Mouse (Mus musculus) C2C12 (cell line): Measurements from ENCODE around the gene C2.

ENCODE experiments used
- CTCF ChIP-seq: IDR thresholded peaks from one replicate; pipeline ENCODE4 v1.5.1; 2011; ENCODE audit not compliant: control insufficient read depth, insufficient read depth, insufficient read length
- MAX ChIP-seq: IDR thresholded peaks from one replicate; pipeline ENCODE4 v1.6.1; 2011; ENCODE audit warnings: mild to moderate bottlenecking, control low read depth
- MYOG ChIP-seq: IDR thresholded peaks from one replicate; pipeline ENCODE4 v1.6.1; 2011; ENCODE audit not compliant: control insufficient read depth, insufficient read length; ENCODE audit errors: extremely low read depth
- USF1 ChIP-seq: IDR thresholded peaks from one replicate; pipeline ENCODE4 v1.6.1; 2011; ENCODE audit warnings: low read depth, mild to moderate bottlenecking, control low read depth, moderate library complexity

DNA sequence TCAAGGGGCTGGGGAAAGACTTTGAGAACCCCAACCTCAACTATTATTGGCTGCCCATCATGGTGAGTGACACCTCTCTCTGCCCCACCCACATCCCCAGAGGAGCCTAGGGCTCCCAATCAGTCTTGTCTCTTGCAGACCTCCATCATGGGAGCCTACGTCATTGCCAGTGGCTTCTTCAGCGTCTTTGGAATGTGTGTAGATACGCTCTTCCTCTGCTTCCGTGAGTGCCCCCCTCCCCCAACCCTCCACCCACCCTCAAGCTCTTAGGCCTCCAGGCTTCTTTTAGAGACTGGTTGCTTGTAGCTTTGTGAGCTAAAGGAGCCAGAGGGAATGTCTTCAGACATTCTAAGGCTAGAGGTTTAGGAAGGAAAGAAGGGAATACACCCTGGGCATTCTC, 30.8 kb upstream of the C2 start:
- TF ChIP-seq USF1 (no peak), CTCF (no peak), MYOG (no peak), MAX (no peak)
